Mouse (Mus musculus) neutrophil, adult 59 days (primary cell): Measurements from ENCODE around the gene Gm21870. TPM values are rescaled to one million over a fixed set of nuclear protein-coding genes. Genes with fewer than 3 reads are reported as not detected.

Experiments
- total RNA-seq, 2 experiments: library from RNA; stranded (reverse); gene quantifications; 1 replicate in 1 of 2; 2 replicates in 1 of 2; pipeline ENCODE4 v1.2.4; 2023

The Gm21870 gene
- not detected for total RNA-seq

DNA sequence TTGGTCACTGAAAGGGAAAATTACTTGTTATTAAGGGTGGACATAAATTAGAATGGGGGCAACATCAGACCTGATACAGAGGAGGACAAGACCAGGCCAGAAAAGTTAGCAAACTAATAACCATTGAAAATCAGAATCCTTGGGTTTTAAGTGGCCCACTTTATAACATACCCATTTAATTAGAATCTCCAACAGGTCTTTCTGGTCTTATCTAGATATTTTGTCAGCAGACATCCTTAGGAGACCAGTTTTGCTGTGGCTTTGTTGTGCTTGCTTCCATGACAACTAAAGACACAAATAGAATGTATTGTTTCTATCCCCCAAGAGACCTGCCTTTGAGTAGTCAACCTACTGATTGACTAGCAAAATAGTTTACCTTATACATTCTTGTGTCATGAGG is at the start of gene Gm21870:
TSS of gene Gm21870 (minus strand) at position 101 of the 400 bp plus-strand sequence.

DNA sequence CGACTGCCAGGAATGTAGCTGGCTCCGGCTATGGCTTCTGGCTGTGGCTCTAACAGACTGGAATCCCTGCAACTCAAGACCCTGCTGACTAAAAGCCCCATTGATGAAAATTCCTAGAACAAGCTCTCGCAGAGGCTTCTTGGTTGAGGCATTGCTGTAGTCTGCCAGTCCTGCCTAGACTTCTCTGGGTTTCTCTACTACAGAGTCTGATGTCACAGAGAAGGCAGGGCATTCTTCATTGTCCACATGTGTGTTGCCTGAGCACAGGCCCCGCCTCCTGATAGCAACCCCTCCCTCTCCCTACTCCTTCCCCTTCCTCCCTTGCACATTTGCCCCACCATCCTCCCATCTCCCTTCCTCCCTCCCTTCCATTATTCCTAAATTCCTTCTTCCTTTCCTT is 30.2 kb downstream of the Gm21870 start, which contains the start of gene Btbd35f6:
TSS of gene Btbd35f6 (minus strand) at position 101 of the 400 bp plus-strand sequence.

Other genes with a start within 250 kb of the Gm21870 start
- gene Btbd35f6, start 30.3 kb downstream of the Gm21870 start, total RNA-seq = not detected
- not detected for gene Btbd35f9, start 174.7 kb upstream of the Gm21870 start, total RNA-seq